Mouse (Mus musculus): ENCODE data around the gene Evc2. TPM values are rescaled to one million over a fixed set of nuclear protein-coding genes. Genes with fewer than 3 reads are reported as not detected.

The Evc2 gene
- not detected in 4 replicates for total RNA-seq (2023; ENCODE audit: inconsistent age)

DNA sequence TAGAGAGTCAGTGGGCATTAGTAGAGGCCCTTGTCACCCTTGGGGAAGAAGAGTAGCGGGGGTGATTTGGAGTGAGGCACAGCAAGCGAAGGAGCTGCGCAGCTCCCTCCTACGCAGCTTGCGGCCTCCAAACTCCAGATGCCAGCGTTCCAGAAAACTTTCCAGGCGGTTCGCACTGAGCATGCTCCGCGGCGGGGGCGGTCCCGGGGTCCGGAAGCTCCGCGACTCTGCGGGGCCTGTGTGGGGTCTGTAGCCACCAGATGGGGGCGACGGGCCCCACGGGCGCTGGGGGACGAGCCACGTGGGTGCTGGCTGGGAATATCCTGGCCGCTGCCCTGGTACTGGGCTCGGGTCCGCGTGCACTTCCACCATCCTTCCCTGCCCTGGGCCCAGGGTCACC lies at the start of gene Evc2:
Gene Evc2 (plus strand): TSS at position 212 of the 400 bp plus-strand sequence.

GRCm38 (mm10) chr5:37336485-37337105 lies 1.7 kb upstream of the Evc2 start, which contains the start of gene Evc:
TSS of gene Evc (minus strand) at chr5:37336894.

Other genes with a start within 250 kb of the Evc2 start
- 0.27 to 0.87 TPM in 2 of 4 replicates, not detected in the others for gene Crmp1, start 96.6 kb upstream of the Evc2 start, total RNA-seq (2023; ENCODE audit: inconsistent age)
- 0.12 to 0.18 TPM in 2 of 4 replicates, not detected in the others for gene Evc, start 1.6 kb upstream of the Evc2 start, total RNA-seq (2023; ENCODE audit: inconsistent age)